Mouse (Mus musculus) C2C12 (cell line): Measurements from ENCODE around the gene Oxsr1.

Experiments
- CEBPB ChIP-seq: IDR thresholded peaks from one replicate; pipeline ENCODE4 v1.6.1; 2011; ENCODE audit warnings: low read depth, mild to moderate bottlenecking, control low read depth, moderate library complexity
- CTCF ChIP-seq: IDR thresholded peaks from one replicate; pipeline ENCODE4 v1.5.1; 2011; ENCODE audit not compliant: control insufficient read depth, insufficient read depth, insufficient read length
- MYOD1 ChIP-seq: IDR thresholded peaks from one replicate; pipeline ENCODE4 v1.6.1; 2011; ENCODE audit warnings: low read depth; ENCODE audit not compliant: control insufficient read depth, insufficient read length
- MYOG ChIP-seq: IDR thresholded peaks from one replicate; pipeline ENCODE4 v1.6.1; 2011; ENCODE audit not compliant: control insufficient read depth, insufficient read length; ENCODE audit errors: extremely low read depth

DNA sequence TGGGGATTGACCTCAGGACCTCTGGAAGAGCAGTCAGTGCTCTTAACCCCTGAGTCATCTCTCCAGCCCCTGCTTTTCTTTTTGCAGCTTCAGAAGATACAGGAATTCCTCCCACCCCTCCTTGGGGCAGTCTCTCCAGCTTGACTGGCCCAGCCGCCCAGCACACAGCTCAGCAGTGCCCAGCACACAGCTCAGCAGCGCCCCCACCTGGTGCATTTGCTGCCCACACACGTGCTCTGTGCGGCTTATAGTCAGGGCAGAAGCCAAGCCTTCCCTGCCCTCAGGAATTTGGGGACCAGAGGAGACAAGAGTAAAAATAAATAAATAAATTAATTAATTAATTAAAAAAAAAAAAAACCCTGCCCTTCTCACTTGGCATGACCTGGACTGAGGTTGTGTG, 29.8 kb upstream of the Oxsr1 start:
- no peak for TF ChIP-seq CEBPB
- peak; percentile 97 for TF ChIP-seq CTCF
- no peak for TF ChIP-seq MYOD1
- TF ChIP-seq MYOG: no peak
